Mouse (Mus musculus) thymus, adult 2 months (tissue): ENCODE data around the gene Olfr362. TPM values are rescaled to one million over a fixed set of nuclear protein-coding genes. Genes with fewer than 3 reads are reported as not detected.
"Not testable (repeated sequence)": the region's sequence is repeated elsewhere in the genome, so short reads cannot be mapped to it uniquely, and the experiment has no call there.

Experiments used
- DNase-seq: peaks from one replicate; pipeline ENCODE4 v3.0.0; 2021
- H3K27ac ChIP-seq: fragments of 200-500 bp; 2 replicates; pipeline ENCODE4 v1.5.1; 2012; ENCODE audit warnings: low read length, control low read depth; ENCODE audit not compliant: control insufficient read depth, insufficient read depth
- H3K27me3 ChIP-seq: fragments of 200-500 bp; 2 replicates; pipeline ENCODE4 v1.6.1; 2012; ENCODE audit warnings: mild to moderate bottlenecking, low read length, moderate library complexity, mixed read lengths; ENCODE audit not compliant: control insufficient read depth, insufficient read depth
- H3K36me3 ChIP-seq: fragments of 200-500 bp; 2 replicates; pipeline ENCODE4 v1.6.1; 2012; ENCODE audit warnings: mild to moderate bottlenecking, low read length, moderate library complexity; ENCODE audit not compliant: control insufficient read depth, insufficient read depth
- H3K4me1 ChIP-seq: fragments of 200-500 bp; replicated peaks from 2 replicates; pipeline ENCODE4 v1.6.1; 2012; ENCODE audit warnings: low read length; ENCODE audit not compliant: control insufficient read depth, insufficient read depth
- H3K4me3 ChIP-seq: fragments of 200-500 bp; 2 replicates; pipeline ENCODE4 v1.5.1; 2012; ENCODE audit warnings: mild to moderate bottlenecking, low read length, control low read depth, moderate library complexity; ENCODE audit not compliant: control insufficient read depth, insufficient read depth
- CTCF ChIP-seq: fragments of 200-500 bp; IDR thresholded peaks from 2 replicates; pipeline ENCODE4 v1.5.1; 2012; ENCODE audit warnings: mild to moderate bottlenecking, control low read depth, low read length, moderate library complexity, borderline replicate concordance; ENCODE audit not compliant: control insufficient read depth, poor library complexity, insufficient read depth; ENCODE audit errors: extremely low read depth
- POLR2A ChIP-seq: fragments of 200-500 bp; IDR thresholded peaks from 2 replicates; pipeline ENCODE4 v1.6.1; 2012; ENCODE audit warnings: mild to moderate bottlenecking, low read length, control low read depth, moderate library complexity; ENCODE audit not compliant: control insufficient read depth, poor library complexity, insufficient read depth; ENCODE audit errors: extremely low read depth
- WGBS: fragments of 180-500 bp; shearing (Covaris S2); methylation state at CpG from one replicate; pipeline ENCODE4 v1.1.7; 2018; 5-methylcytosine and 5-hydroxymethylcytosine counted together
- polyA plus RNA-seq: library from polyadenylated mRNA; depleted of rRNA; stranded (reverse); fragments of >200 nt; gene quantifications from 2 replicates; pipeline ENCODE4 v1.2.3, GENCODE M21; 2012; rRNA removed

Gene Olfr362
- polyA plus RNA-seq, result not detected in 2 replicates

- H3K4me3 ChIP-seq, result no peak within 1 kb of the TSS
- no peak for DNase-seq
- WGBS, result 98% methylated on average over 1 of the region's 1 CpGs
- no peaks in the 10 kb centered on the region for H3K27me3 ChIP-seq
- H3K27ac ChIP-seq, result no peak within 1 kb of the TSS
- no peaks in the 10 kb centered on the region for H3K36me3 ChIP-seq
- no peak for TF ChIP-seq CTCF
- no peak for TF ChIP-seq POLR2A
- no peaks in the 10 kb centered on the region for H3K4me1 ChIP-seq
These were observed at the start of gene Olfr362 for GRCm38 (mm10) chr2:37117810-37118209. Gene Olfr362 (minus strand): TSS chr2:37117910.

- no peak within 1 kb of the TSS for H3K4me3 ChIP-seq
- no peak for DNase-seq
- WGBS, result 87% methylated on average over 3 of the region's 3 CpGs
- no peaks in the 10 kb centered on the region for H3K27me3 ChIP-seq
- H3K4me1 ChIP-seq, result no peaks in the 10 kb centered on the region
- H3K36me3 ChIP-seq, result no peaks in the 10 kb centered on the region
- no peak for TF ChIP-seq CTCF
- TF ChIP-seq POLR2A, result no peak
- H3K27ac ChIP-seq, result no peak within 1 kb of the TSS
These were observed 21.3 kb upstream of the Olfr362 start, which contains the start of gene Olfr364-ps1 for GRCm38 (mm10) chr2:37139022-37139421. Gene Olfr364-ps1 (plus strand): TSS chr2:37139322.

GRCm38 (mm10) chr2:37089190-37089589, 28.5 kb downstream of the Olfr362 start, which contains the start of gene Olfr361:
Gene Olfr361 (minus strand): TSS chr2:37089290.
- not testable (repeated sequence) for H3K4me1 ChIP-seq, DNase-seq, H3K27ac ChIP-seq, H3K4me3 ChIP-seq, H3K36me3 ChIP-seq, H3K27me3 ChIP-seq
- 83% methylated on average over 1 of the region's 1 CpGs for WGBS

- no peak within 1 kb of the TSS for H3K4me3 ChIP-seq
- TF ChIP-seq CTCF, result no peak
- TF ChIP-seq POLR2A, result no peak
- no peak for DNase-seq
- H3K36me3 ChIP-seq, result no peaks in the 10 kb centered on the region
- no peak within 1 kb of the TSS for H3K27ac ChIP-seq
- H3K27me3 ChIP-seq, result no peaks in the 10 kb centered on the region
- no peaks in the 10 kb centered on the region for H3K4me1 ChIP-seq
These were observed 52.3 kb downstream of the Olfr362 start, which contains the start of gene Olfr360 for GRCm38 (mm10) chr2:37065446-37065845. Gene Olfr360 (plus strand): TSS chr2:37065746.

Other genes with a start within 250 kb of the Olfr362 start
- not detected in 2 replicates for gene Olfr352, start 249.4 kb downstream of the Olfr362 start, polyA plus RNA-seq
- gene Olfr353, start 225.0 kb downstream of the Olfr362 start, polyA plus RNA-seq, result not detected in 2 replicates
- not detected in 2 replicates for gene Olfr354, start 212.2 kb downstream of the Olfr362 start, polyA plus RNA-seq
- gene Olfr355, start 189.0 kb downstream of the Olfr362 start, polyA plus RNA-seq, result not detected in 2 replicates
- not detected in 2 replicates for gene Olfr356, start 180.8 kb downstream of the Olfr362 start, polyA plus RNA-seq
- gene Olfr357, start 124.1 kb downstream of the Olfr362 start, polyA plus RNA-seq, result not detected in 2 replicates
- not detected in 2 replicates for gene Olfr358, start 108.6 kb downstream of the Olfr362 start, polyA plus RNA-seq
- gene Olfr360, start 52.2 kb downstream of the Olfr362 start, polyA plus RNA-seq, result not detected in 2 replicates
- gene Olfr361, start 28.6 kb downstream of the Olfr362 start, polyA plus RNA-seq, result not detected in 2 replicates
- gene Olfr364-ps1, start 21.4 kb upstream of the Olfr362 start, polyA plus RNA-seq, result not detected in 2 replicates
- not detected in 2 replicates for gene Olfr365, start 70.3 kb upstream of the Olfr362 start, polyA plus RNA-seq
- gene Olfr366, start 93.7 kb upstream of the Olfr362 start, polyA plus RNA-seq, result not detected in 2 replicates
- gene Olfr368, start 208.6 kb upstream of the Olfr362 start, polyA plus RNA-seq, result 0.18 TPM in 1 of 2 replicates, not detected in the other
- 17.0 and 17.7 TPM in 2 replicates for gene Pdcl, start 241.4 kb upstream of the Olfr362 start, polyA plus RNA-seq